Mouse (Mus musculus) CH12F3 (cell line): ENCODE results near the gene Rtp4.

ENCODE experiments used
- in situ Hi-C: fragments of 300-500 bp; cut with MboI; formaldehyde crosslinking; loops from 2 replicates; pipeline ENCODE4 v1.14.3; 2020; ENCODE audit warnings: low sequenced_read_pairs

Rtp4 gene

DNA sequence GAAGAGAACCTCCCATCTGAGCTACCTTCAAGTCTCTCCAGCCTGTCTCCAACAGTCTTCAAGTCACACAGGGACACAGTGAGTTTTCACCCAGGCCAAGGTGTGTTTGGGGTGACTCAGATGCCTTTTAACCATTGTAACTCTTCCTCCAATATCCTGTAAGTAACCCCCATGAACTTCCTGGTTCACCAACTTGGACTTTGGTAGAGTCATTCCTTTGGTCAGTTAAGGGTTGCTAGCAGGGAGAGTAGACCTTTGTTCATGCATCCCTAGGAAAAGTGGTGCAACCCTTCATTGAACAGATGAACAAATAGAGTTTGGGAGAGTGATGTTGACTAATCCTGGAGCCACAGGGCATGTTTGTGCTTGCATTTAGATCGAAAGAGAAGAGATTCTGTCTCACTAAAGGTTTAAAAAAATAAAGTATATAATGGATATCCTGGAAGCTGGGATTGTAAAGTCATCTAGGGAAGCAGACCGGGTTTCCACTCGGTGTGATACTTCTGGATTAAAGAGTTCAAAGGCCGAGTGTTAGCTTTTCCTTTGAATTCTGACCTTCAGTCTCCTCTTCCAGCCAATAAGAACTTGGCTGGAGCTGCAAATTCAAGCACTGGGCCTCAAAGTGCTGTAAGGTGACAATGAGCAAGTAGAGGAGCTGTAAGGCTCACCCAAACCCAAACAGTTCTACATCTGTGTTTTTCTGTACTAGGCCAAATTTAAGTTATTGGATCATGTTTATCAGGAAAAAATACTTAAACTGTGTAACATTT is 8.7 kb upstream of the Rtp4 start:
- in situ Hi-C loops: no loop called here

GRCm38 (mm10) chr16:23513401-23513800 is 6.7 kb upstream of the Rtp4 start:
- in situ Hi-C loops: no loop called here

GRCm38 (mm10) chr16:23515766-23516165 is 4.3 kb upstream of the Rtp4 start:
- in situ Hi-C loops: no loop called here

- in situ Hi-C loops: no loop called here
Measured at GRCm38 (mm10) chr16:23516606-23517005, 3.5 kb upstream of the Rtp4 start.

DNA sequence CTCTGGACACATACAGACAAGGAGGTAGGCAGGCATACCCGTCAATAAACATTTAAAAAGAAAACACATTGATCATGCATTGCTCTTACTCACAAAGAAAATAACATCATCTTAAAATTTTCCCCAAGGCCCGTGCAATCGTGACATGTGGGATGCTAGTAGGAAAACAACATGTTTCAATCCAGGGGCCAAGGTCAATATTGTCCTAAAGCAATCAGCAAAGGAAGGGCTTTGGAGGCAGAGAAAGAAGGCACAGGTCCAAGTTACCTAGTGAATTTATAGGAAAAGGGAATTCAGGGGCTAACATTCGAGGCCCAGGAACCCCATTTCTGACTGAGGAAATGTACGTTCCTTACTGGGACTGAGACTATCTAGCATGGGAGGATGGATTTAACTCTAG is 2.9 kb upstream of the Rtp4 start:
- in situ Hi-C loops: no loop called here

GRCm38 (mm10) chr16:23517754-23518566 is 2.1 kb upstream of the Rtp4 start:
- in situ Hi-C loops: no loop called here

- in situ Hi-C loops: no loop called here
Measured at GRCm38 (mm10) chr16:23518567-23519369, 1.3 kb upstream of the Rtp4 start.

DNA sequence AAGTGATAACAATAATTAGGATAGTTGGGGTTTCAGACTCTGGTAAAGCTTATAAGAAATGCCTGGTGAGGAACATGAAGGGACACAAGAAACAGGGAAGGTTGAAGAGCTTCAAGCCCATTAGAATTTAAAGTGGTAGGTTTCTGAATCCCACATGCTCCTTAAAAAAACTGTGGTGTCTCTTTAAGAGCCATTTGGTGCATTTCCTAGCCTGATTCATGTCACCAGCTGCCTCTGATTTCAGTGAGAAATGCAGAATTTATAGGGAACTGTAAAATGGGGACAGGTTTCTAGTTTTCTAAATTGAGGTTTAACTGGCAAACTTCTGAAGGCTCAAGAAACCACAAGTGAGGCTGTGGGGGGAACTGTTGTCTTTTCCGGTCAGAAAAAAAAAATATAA is 320 bp upstream of the Rtp4 start:
- in situ Hi-C loops: no loop called here

- in situ Hi-C loops: no loop called here
Measured at GRCm38 (mm10) chr16:23521092-23521491, 1.0 kb downstream of the Rtp4 start.

- in situ Hi-C loops: no loop called here
Measured at GRCm38 (mm10) chr16:23522081-23522480, 2.0 kb downstream of the Rtp4 start.

GRCm38 (mm10) chr16:23529186-23529585 is 9.1 kb downstream of the Rtp4 start:
- in situ Hi-C loops: loop anchor here (25.0 kb wide), 1 partner anchor 383 kb away; no protein-coding TSS in a partner anchor

- in situ Hi-C loops: loop anchor here (25.0 kb wide), 1 partner anchor 379 kb away; no protein-coding TSS in a partner anchor
Measured at GRCm38 (mm10) chr16:23533707-23534106, 13.6 kb downstream of the Rtp4 start.

GRCm38 (mm10) chr16:23541046-23541445 is 21.0 kb downstream of the Rtp4 start:
- in situ Hi-C loops: loop anchor here (25.0 kb wide), 1 partner anchor 371 kb away; no protein-coding TSS in a partner anchor

DNA sequence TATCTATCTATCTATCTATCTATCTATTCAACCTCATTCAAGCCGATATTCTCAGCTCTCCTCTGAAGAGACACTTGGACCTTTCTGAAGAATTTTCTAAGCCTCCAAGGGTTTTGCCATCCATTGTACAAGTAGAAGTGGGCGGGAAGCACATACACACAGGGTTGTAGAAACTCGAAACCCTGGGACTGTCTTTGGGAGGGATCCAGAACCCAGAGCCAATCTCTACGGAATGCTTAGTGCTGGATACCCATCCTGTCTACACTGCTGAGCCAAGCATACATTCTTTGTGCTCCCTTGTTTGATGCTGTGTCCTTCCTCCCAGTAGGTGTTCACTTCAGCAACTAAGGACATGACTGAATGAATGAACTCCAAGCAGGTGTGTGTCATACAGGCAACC is 22.8 kb downstream of the Rtp4 start:
- in situ Hi-C loops: loop anchor here (25.0 kb wide), 1 partner anchor 369 kb away; no protein-coding TSS in a partner anchor

DNA sequence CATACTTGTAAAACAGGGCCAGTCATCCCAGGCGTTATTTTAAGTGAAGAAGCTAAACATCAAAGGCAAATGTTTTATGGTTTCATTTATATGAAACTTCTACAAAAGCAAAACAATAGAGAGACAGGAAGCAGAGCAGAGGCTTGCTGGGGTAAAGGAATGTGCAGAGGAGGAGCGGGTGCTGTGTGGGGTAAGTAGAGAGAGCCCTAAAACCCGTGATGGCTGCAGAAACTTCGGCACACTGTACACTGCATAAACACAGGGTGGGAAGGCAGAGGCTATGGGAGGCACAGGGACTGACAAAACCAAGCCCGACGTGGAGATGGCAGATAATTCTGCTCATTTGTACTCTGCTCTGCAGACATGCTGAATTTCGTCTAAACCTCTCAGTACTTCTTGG is 24.3 kb downstream of the Rtp4 start:
- in situ Hi-C loops: loop anchor here (25.0 kb wide), 1 partner anchor 368 kb away; no protein-coding TSS in a partner anchor

DNA sequence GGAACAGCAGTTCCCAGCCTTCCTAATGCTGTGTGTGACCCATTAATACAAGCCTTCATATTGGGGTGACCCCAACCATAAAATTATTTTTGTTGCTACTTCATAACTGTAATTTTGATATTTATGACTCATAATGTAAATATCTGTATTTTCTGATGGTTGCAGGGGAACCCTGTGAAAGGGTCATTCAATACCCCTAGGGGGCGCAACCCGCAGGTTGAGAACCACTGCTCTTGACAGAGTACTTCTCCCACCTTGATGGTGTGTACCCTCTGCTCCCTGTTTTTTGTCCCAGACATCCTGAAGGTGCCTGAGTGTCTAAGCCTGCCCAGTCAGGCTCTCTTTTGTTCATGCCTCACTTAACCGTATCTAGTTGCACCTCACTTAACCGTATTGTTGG is 27.7 kb downstream of the Rtp4 start:
- in situ Hi-C loops: loop anchor here (25.0 kb wide), 1 partner anchor 365 kb away; no protein-coding TSS in a partner anchor

DNA sequence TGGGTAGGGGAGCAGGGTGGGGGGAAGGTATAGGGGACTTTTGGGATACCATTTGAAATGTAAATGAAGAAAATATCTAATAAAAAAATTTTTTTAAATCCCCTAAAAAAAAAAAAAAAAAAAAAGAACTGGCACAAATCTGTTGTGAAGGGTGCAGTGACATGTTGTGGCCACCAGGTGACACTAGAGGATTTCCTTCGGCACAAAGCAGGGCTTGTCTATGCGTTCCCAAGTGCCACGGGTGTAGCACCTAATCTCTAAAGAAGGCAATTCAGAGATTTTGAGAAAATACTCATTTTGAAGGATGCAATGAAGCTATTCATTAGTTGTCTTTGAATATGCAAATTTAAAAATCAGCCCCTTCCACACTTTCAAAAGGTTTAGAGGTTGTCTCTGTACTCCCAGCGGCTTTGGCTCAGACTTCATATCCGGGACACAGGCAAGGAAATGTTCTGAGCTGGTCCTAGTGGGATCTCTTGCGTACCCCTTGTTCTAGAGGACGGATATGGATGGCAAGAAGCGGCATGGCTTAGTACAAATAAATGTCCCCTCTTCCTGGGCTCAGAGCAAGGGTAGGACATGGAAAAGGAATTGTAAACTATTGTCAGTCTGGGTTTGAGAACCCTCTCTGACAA is 30.4 kb downstream of the Rtp4 start:
- in situ Hi-C loops: no loop called here

DNA sequence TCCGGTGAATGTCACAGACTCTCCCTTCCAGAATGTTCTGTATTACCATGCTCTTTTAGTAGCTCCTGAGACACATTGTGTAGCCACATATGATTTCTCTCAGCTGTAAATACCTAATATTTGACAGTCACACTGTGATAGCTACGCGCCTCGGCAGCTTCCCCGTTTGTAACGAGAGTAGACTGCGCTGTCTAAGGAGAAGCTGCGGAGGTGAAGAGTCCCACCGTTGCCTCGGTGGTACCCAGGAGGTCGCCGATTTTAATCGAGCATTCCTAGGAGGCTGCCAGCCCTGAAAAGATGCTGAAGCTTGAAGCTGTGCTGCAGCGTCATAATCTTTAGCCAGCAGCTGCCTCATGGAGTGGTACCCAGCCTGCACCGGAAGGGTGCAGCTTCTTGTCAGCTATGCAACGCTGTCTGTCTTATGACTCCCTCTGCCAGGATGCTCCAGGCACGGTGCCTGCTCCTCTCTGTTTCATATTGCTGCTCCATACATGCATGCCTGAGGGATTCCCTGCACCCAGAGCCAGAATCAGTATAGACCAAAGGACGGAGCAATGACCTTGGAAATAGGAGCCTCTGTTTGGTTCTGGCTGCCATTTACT is 31.0 kb downstream of the Rtp4 start:
- in situ Hi-C loops: no loop called here

GRCm38 (mm10) chr16:23554673-23555072 is 34.6 kb downstream of the Rtp4 start:
- in situ Hi-C loops: no loop called here

DNA sequence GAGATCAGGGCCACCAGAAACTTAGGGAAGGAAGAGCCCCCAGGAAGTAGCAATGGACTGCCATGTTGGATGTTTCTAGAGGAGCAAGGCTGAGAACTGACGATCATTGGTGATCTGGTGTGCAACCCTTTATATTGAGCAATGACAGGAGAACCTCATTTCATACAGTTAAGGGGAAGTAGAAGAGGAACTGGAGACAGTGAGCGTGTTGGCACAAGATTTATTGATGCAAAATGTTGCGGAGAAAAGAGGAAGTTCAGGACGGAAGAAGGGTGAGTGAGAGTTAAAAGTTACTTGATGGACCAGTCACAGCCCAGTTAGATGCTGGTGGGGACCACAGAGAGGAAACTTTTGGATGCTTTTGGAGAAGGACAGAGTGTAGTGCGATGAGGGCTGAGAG is 37.1 kb downstream of the Rtp4 start:
- in situ Hi-C loops: no loop called here
